Mouse (Mus musculus) olfactory bulb, adult 2 months (tissue): ENCODE measurements around the gene Sf3b5.

ENCODE experiments used
- CTCF ChIP-seq: fragments of 200-500 bp; IDR thresholded peaks from 2 replicates; pipeline ENCODE4 v1.5.1; 2012; ENCODE audit warnings: low read depth, mild to moderate bottlenecking, low read length, moderate library complexity; ENCODE audit not compliant: insufficient read depth
- POLR2A ChIP-seq: fragments of 200-500 bp; IDR thresholded peaks from 2 replicates; pipeline ENCODE4 v1.6.1; 2012; ENCODE audit warnings: mild to moderate bottlenecking, low read depth, low read length, moderate library complexity; ENCODE audit not compliant: insufficient read depth

GRCm38 (mm10) chr10:13014026-13014425, 8.9 kb downstream of the Sf3b5 start:
- TF ChIP-seq CTCF (no peak), POLR2A (no peak)
